Comparison of ENCODE assay signal across 20 mouse cellular contexts in the genomic region with DNA sequence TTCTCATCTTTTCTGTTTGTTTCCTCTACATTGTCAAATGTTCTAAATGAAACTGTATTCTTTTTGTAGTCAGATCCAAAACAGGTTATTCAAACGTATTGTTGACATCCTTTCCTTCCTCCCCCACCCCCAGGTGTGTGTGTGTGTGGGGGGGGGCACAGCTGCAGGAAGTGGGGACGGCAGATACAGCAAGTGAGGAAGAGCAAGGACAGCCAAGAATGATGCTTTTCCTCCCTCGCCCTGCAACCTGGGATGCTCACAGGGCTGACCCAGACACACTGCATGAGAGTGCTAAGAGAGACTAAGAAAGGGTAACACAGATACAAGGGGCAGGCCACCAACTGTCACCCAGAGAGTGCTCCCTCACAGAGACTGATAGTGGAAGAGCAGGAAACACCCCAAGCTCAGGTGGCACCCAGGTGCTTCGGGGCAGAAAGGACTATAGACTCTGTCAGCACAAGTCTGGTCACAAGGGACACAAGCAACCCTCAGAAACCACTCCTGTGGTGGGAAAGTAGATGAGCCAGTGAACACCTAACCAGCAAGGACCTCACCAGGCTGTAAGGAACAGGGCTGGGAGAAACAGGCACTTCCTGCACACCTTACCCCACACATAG.
DNase-seq lines count a peak whose midpoint lies in the region; TF ChIP-seq lines count a peak whose summit lies in the region.
"Had no signal": no experiment of that assay in that cellular context is flagged by ENCODE, and none has a peak within 500 bp of the region (broad histone marks: within the 10 kb centered on the region; RNA-seq: fewer than 3 reads in every experiment).

No protein-coding gene starts in this region.

- no peak for TF ChIP-seq POLR2A in spleen, adult 2 months (IDR thresholded peaks at IDR 0.05; ENCODE audit: low read depth, low read length)
- no peak for TF ChIP-seq POLR2A in thymus, adult 2 months (IDR thresholded peaks at IDR 0.05; ENCODE audit: control insufficient read depth, extremely low read depth, insufficient read depth, low read length, poor library complexity)

- no peaks in the 10 kb centered on the region for H3K36me3 ChIP-seq in spleen, adult 2 months (ENCODE audit: control insufficient read depth, insufficient read depth, low read length)
- no peaks in the 10 kb centered on the region for H3K36me3 ChIP-seq in thymus, adult 2 months (ENCODE audit: control insufficient read depth, insufficient read depth, low read length)
- H3K36me3 ChIP-seq: heart, embryonic 15.5 days; hindbrain, embryonic 12.5 days; limb, embryonic 12.5 days; liver, embryonic 13.5 days; lung, embryonic 15.5 days; neural tube, embryonic 12.5 days had no signal

- peak overlapping the region; percentile 54 for H3K27ac ChIP-seq in spleen, adult 2 months (ENCODE audit: insufficient read depth, low read length)
- peak overlapping the region; percentile 99 for H3K27ac ChIP-seq in thymus, adult 2 months (ENCODE audit: control insufficient read depth, insufficient read depth, low read length)
- H3K27ac ChIP-seq: heart, embryonic 15.5 days; hindbrain, embryonic 12.5 days; limb, embryonic 12.5 days; liver, embryonic 13.5 days; lung, embryonic 15.5 days; macrophage; neural tube, embryonic 12.5 days; stomach, postnatal 0 days had no signal

- DNase-seq in spleen, adult 2 months (ENCODE audit: low read depth in 1 of 2, low spot score in 2 of 2): peak in 1 of 2 experiments; percentile 17
- DNase-seq in spleen, postnatal 4 days (ENCODE audit: low spot score in 2 of 2): no peak
- DNase-seq in T-cell, adult 2 months (ENCODE audit: low spot score): peak; percentile 74
- peak; percentile 84 for DNase-seq in thymus, adult 2 months
- DNase-seq in layer of hippocampus, postnatal 14 days (ENCODE audit: low spot score in 2 of 2): no peak
- DNase-seq in lung, postnatal 10 days: no peak
- no peak for DNase-seq in layer of hippocampus, postnatal 10 days (ENCODE audit: low spot score in 2 of 2)
- DNase-seq: cerebellum, adult 18-20 months; gastrocnemius, postnatal 14 days; kidney, postnatal 36 days; layer of hippocampus, adult 9-11 months; liver, embryonic 13.5 days had no signal

- no peak overlapping the region for H3K4me3 ChIP-seq in spleen, adult 2 months (ENCODE audit: extremely low read depth, insufficient read depth, insufficient read length)
- no peak overlapping the region for H3K4me3 ChIP-seq in thymus, adult 2 months (ENCODE audit: control insufficient read depth, insufficient read depth, low read length)
- H3K4me3 ChIP-seq: heart, embryonic 15.5 days; hindbrain, embryonic 12.5 days; limb, embryonic 12.5 days; liver, embryonic 13.5 days; lung, embryonic 15.5 days; neural tube, embryonic 12.5 days had no signal

- TF ChIP-seq CTCF in spleen, adult 2 months (IDR thresholded peaks at IDR 0.05; ENCODE audit: extremely low read depth, insufficient read depth, insufficient read length, insufficient replicate concordance): no peak
- no peak for TF ChIP-seq CTCF in thymus, adult 2 months (IDR thresholded peaks at IDR 0.05; ENCODE audit: borderline replicate concordance, control insufficient read depth, extremely low read depth, insufficient read depth, low read length, poor library complexity)

- peaks cover 23% of the 10 kb centered on the region for H3K4me1 ChIP-seq in spleen, adult 2 months (ENCODE audit: control insufficient read depth, insufficient read depth, insufficient read length)
- H3K4me1 ChIP-seq in thymus, adult 2 months (replicated peaks; ENCODE audit: control insufficient read depth, insufficient read depth, low read length): peaks cover 82% of the 10 kb centered on the region
- H3K4me1 ChIP-seq: limb, embryonic 12.5 days; lung, embryonic 15.5 days had no signal

- WGBS in spleen, adult 2 months: 31% methylated on average over 4 of the region's 4 CpGs
- 8% methylated on average over 4 of the region's 4 CpGs for WGBS in thymus, adult 2 months

- no peaks in the 10 kb centered on the region for H3K27me3 ChIP-seq in spleen, adult 2 months (ENCODE audit: control insufficient read depth, insufficient read depth, low read length)
- no peaks in the 10 kb centered on the region for H3K27me3 ChIP-seq in thymus, adult 2 months (ENCODE audit: control insufficient read depth, insufficient read depth, low read length)
- H3K27me3 ChIP-seq: CH12.LX; hindbrain, embryonic 12.5 days; limb, embryonic 12.5 days; liver, embryonic 13.5 days; lung, embryonic 15.5 days; neural tube, embryonic 12.5 days had no signal

Comparison
In these comparisons a context has a peak if more than half of its experiments do, and no peak if none do; other contexts are left out.
1. DNase-seq: peak in T-cell, adult 2 months (single experiment) and thymus, adult 2 months (single experiment); none in spleen, postnatal 4 days (0 of 2), layer of hippocampus, postnatal 14 days (0 of 2), lung, postnatal 10 days (single experiment) and layer of hippocampus, postnatal 10 days (0 of 2).